Mouse (Mus musculus) midbrain, embryonic 10.5 days (tissue): ENCODE measurements around the gene Acacb. TPM values are rescaled to one million over a fixed set of nuclear protein-coding genes. Genes with fewer than 3 reads are reported as not detected.

Experiments
- DNase-seq: peaks from one replicate; pipeline ENCODE4 v3.0.0-alpha.2; 2017; ENCODE audit warnings: low spot score
- H3K27ac ChIP-seq: fragments of 300-500 bp; sonication (generic); replicated peaks from 2 replicates; pipeline ENCODE4 v1.5.1; 2016; ENCODE audit warnings: mild to moderate bottlenecking
- H3K27me3 ChIP-seq: fragments of 300-500 bp; sonication (generic); 2 replicates; pipeline ENCODE4 v1.6.1; 2016; ENCODE audit warnings: low read depth, mild to moderate bottlenecking; ENCODE audit not compliant: poor library complexity, severe bottlenecking
- H3K36me3 ChIP-seq: fragments of 300-500 bp; sonication (generic); 2 replicates; pipeline ENCODE4 v1.6.1; 2016; ENCODE audit warnings: mild to moderate bottlenecking, moderate library complexity
- H3K4me1 ChIP-seq: fragments of 300-500 bp; sonication (generic); 2 replicates; pipeline ENCODE4 v1.6.1; 2016
- H3K4me3 ChIP-seq: fragments of 300-500 bp; sonication (generic); 2 replicates; pipeline ENCODE4 v1.5.1; 2016; ENCODE audit warnings: mild to moderate bottlenecking, moderate library complexity
- H3K9me3 ChIP-seq: fragments of 300-500 bp; sonication (generic); replicated peaks from 2 replicates; pipeline ENCODE4 v1.6.1; 2016; ENCODE audit warnings: mild to moderate bottlenecking
- WGBS: fragments of 180-500 bp; shearing (Covaris S2); methylation state at CpG from one replicate; pipeline ENCODE4 v1.1.7; 2016; 5-methylcytosine and 5-hydroxymethylcytosine counted together
- polyA plus RNA-seq: library from polyadenylated mRNA; unstranded; fragments of >200 nt; fragmentation: Nextera tagmentation; extraction: Ambion mirVana; gene quantifications from 2 replicates; pipeline ENCODE4 v1.2.1, GENCODE M21; 2016

The Acacb gene
- polyA plus RNA-seq, 1 experiment from 2014 or later = 2.6 TPM

GRCm38 (mm10) chr5:114290004-114290403 is 143.7 kb downstream of the Acacb start:
- peaks cover 25% of the 10 kb centered on the region for H3K4me1 ChIP-seq
- no peak overlapping the region for H3K27ac ChIP-seq
- DNase-seq = no peak
- no peak overlapping the region for H3K4me3 ChIP-seq
- H3K9me3 ChIP-seq = no peaks in the 10 kb centered on the region
- peaks cover 77% of the 10 kb centered on the region for H3K27me3 ChIP-seq
- 79% methylated on average over 3 of the region's 3 CpGs for WGBS
- H3K36me3 ChIP-seq = no peaks in the 10 kb centered on the region

GRCm38 (mm10) chr5:114296693-114297631 is 150.6 kb downstream of the Acacb start:
- H3K36me3 ChIP-seq = no peaks in the 10 kb centered on the region
- H3K4me1 ChIP-seq = peaks cover 61% of the 10 kb centered on the region
- peaks cover 92% of the 10 kb centered on the region for H3K27me3 ChIP-seq
- DNase-seq = no peak
- H3K27ac ChIP-seq = peak overlapping the region; percentile 55
- WGBS = 28% methylated on average over 22 of the region's 22 CpGs
- H3K4me3 ChIP-seq = no peak overlapping the region
- no peaks in the 10 kb centered on the region for H3K9me3 ChIP-seq

GRCm38 (mm10) chr5:114298212-114298894 is 152.0 kb downstream of the Acacb start:
- Histone ChIP-seq H3K9me3 (no peaks in the 10 kb centered on the region), H3K4me1 (peaks cover 54% of the 10 kb centered on the region), H3K4me3 (no peak overlapping the region), H3K27me3 (peaks cover 92% of the 10 kb centered on the region), H3K36me3 (no peaks in the 10 kb centered on the region), H3K27ac (peak overlapping the region; percentile 80)
- WGBS = 81% methylated on average over 18 of the region's 18 CpGs
- no peak for DNase-seq

GRCm38 (mm10) chr5:114299156-114299855 is 153.0 kb downstream of the Acacb start:
- Histone ChIP-seq H3K27ac (peak overlapping the region; percentile 80), H3K4me1 (peaks cover 51% of the 10 kb centered on the region), H3K36me3 (no peaks in the 10 kb centered on the region), H3K27me3 (peaks cover 92% of the 10 kb centered on the region), H3K4me3 (0 out of 2 replicates have a peak overlapping the region, but pooled peaks have one; percentile 7), H3K9me3 (no peaks in the 10 kb centered on the region)
- 48% methylated on average over 22 of the region's 22 CpGs for WGBS
- DNase-seq = peak; percentile 77

- Histone ChIP-seq H3K27me3 (peaks cover 94% of the 10 kb centered on the region), H3K4me3 (no peak overlapping the region), H3K36me3 (no peaks in the 10 kb centered on the region), H3K4me1 (peaks cover 51% of the 10 kb centered on the region), H3K27ac (peak overlapping the region; percentile 80), H3K9me3 (no peaks in the 10 kb centered on the region)
- 66% methylated on average over 24 of the region's 24 CpGs for WGBS
- DNase-seq = no peak
Measured at GRCm38 (mm10) chr5:114299883-114300610, 153.7 kb downstream of the Acacb start.

Other genes with a start within 250 kb of the Acacb start
- gene Coro1c, start 237.8 kb upstream of the Acacb start, polyA plus RNA-seq = 205 and 233 TPM in 2 replicates
- gene Ssh1, start 152.6 kb upstream of the Acacb start, polyA plus RNA-seq = 13.3 and 16.8 TPM in 2 replicates
- gene Dao, start 142.8 kb upstream of the Acacb start, polyA plus RNA-seq = not detected in 2 replicates
- gene Usp30, start 81.1 kb upstream of the Acacb start, polyA plus RNA-seq = 13.0 and 15.6 TPM in 2 replicates
- gene Svop, start 55.0 kb upstream of the Acacb start, polyA plus RNA-seq = 8.9 and 17.7 TPM in 2 replicates
- 12.2 and 12.8 TPM in 2 replicates for gene Alkbh2, start 18.3 kb upstream of the Acacb start, polyA plus RNA-seq
- gene Ung, start 16.1 kb upstream of the Acacb start, polyA plus RNA-seq = 58.9 and 67.5 TPM in 2 replicates
- gene Foxn4, start 127.3 kb downstream of the Acacb start, polyA plus RNA-seq = 7.2 and 11.1 TPM in 2 replicates
- 0.57 and 0.75 TPM in 2 replicates for gene Myo1h, start 142.6 kb downstream of the Acacb start, polyA plus RNA-seq
- 103 and 114 TPM in 2 replicates for gene Kctd10, start 234.0 kb downstream of the Acacb start, polyA plus RNA-seq
- gene Ube3b, start 234.1 kb downstream of the Acacb start, polyA plus RNA-seq = 49.8 and 56.9 TPM in 2 replicates